Mouse (Mus musculus): ENCODE results near the gene Pla2g4e. TPM values are rescaled to one million over a fixed set of nuclear protein-coding genes. Genes with fewer than 3 reads are reported as not detected.
A peak's percentile ranks its signal among the peaks of the same experiment; 100 is the strongest.

Pla2g4e gene
- polyA plus RNA-seq, 1 experiment: not detected

DNA sequence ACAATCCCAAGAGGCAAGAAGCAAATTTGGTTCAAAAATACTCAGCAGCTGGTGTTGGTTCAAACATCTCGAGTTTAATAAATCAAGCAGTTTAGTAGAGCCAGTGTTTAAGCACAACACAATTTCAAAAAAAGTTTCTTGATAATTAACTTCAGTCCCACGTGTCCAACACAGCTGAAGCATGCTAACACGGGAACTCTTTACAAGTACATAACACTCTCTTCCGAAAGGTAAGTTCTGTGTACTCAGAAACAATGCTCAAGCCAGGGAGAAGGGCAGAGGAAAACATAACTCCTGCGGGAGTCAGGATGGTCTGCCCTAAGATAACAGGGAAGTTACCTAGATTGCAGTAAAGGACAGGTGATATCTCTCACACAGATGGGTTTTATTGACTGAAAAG is 102.8 kb downstream of the Pla2g4e start:
- no peaks in the 10 kb centered on the region for H3K4me1 ChIP-seq (ENCODE audit: control insufficient read depth, insufficient read depth, low read length)
- H3K27me3 ChIP-seq (ENCODE audit: control insufficient read depth, insufficient read depth, low read length, poor library complexity, severe bottlenecking): no peaks in the 10 kb centered on the region
- TF ChIP-seq POLR2A (IDR thresholded peaks at IDR 0.05; ENCODE audit: insufficient read depth, low read length) (no peak), EP300 (IDR thresholded peaks at IDR 0.05; ENCODE audit: insufficient read depth, low read depth, low read length) (no peak), CTCF (IDR thresholded peaks at IDR 0.05; ENCODE audit: low read depth, low read length) (no peak)
- H3K36me3 ChIP-seq (ENCODE audit: control insufficient read depth, insufficient read depth, low read length, poor library complexity, severe bottlenecking): no peaks in the 10 kb centered on the region
- no peak overlapping the region for H3K27ac ChIP-seq (ENCODE audit: insufficient read depth, low read length)
- no peaks in the 10 kb centered on the region for H3K9me3 ChIP-seq (replicated peaks; ENCODE audit: control insufficient read depth, insufficient read depth, low read length, poor library complexity, severe bottlenecking)
- H3K4me3 ChIP-seq (ENCODE audit: low read depth, low read length): no peak overlapping the region
- no peak overlapping the region for H3K9ac ChIP-seq (ENCODE audit: low read depth, poor library complexity, severe bottlenecking)

DNA sequence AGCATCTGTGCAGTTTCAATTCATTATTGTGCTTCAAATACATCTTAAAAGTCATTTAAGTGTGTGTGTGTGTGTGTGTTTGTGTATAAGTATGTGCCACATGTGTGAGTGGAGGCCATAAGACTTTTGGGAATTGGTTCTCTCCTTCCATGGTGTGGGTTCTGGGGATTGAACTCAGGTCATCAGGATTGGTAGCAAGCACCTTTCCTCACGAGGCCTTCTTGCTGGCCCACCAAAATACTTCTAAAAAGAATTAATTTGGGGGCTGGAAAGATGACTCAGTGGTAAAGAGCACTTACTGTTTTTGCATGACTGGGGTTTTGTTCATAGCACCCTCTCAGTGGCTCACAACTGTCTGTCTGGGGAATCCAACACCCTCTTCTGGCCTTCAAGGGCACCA is 103.5 kb downstream of the Pla2g4e start:
- no peaks in the 10 kb centered on the region for H3K27me3 ChIP-seq (ENCODE audit: control insufficient read depth, insufficient read depth, low read length, poor library complexity, severe bottlenecking)
- TF ChIP-seq EP300 (IDR thresholded peaks at IDR 0.05; ENCODE audit: insufficient read depth, low read depth, low read length) (no peak), POLR2A (IDR thresholded peaks at IDR 0.05; ENCODE audit: insufficient read depth, low read length) (no peak), CTCF (IDR thresholded peaks at IDR 0.05; ENCODE audit: low read depth, low read length) (no peak)
- no peaks in the 10 kb centered on the region; the same call in 1 of the 2 replicates for H3K36me3 ChIP-seq (ENCODE audit: control insufficient read depth, insufficient read depth, low read length, poor library complexity, severe bottlenecking)
- H3K4me1 ChIP-seq (ENCODE audit: control insufficient read depth, insufficient read depth, low read length): no peaks in the 10 kb centered on the region
- no peak overlapping the region for H3K9ac ChIP-seq (ENCODE audit: low read depth, poor library complexity, severe bottlenecking)
- no peak overlapping the region for H3K4me3 ChIP-seq (ENCODE audit: low read depth, low read length)
- no peak overlapping the region for H3K27ac ChIP-seq (ENCODE audit: insufficient read depth, low read length)
- H3K9me3 ChIP-seq (replicated peaks; ENCODE audit: control insufficient read depth, insufficient read depth, low read length, poor library complexity, severe bottlenecking): no peaks in the 10 kb centered on the region

DNA sequence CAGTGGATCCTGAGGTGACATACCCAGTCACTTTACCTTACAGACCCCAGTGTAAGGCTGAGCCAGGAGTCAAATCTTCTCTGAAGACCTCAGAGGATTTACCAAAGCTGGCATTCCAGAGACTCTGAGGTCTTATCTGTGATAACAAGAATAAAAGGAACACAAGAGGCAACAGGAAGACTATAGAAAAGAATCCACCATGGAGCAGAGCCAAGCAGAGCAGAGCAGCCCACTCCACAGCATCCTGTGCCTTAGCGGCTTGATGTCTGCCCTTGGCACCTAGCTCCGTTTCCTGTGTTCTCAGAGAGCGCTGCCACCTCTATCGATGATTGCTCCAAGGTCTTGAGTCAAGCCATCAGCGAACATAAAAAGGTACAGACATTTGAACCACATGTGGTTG is 104.8 kb downstream of the Pla2g4e start:
- Histone ChIP-seq H3K27ac (ENCODE audit: insufficient read depth, low read length) (no peak overlapping the region), H3K9me3 (replicated peaks; ENCODE audit: control insufficient read depth, insufficient read depth, low read length, poor library complexity, severe bottlenecking) (no peaks in the 10 kb centered on the region), H3K36me3 (ENCODE audit: control insufficient read depth, insufficient read depth, low read length, poor library complexity, severe bottlenecking) (peaks cover 2% of the 10 kb centered on the region; the same call in 1 of the 2 replicates), H3K4me1 (ENCODE audit: control insufficient read depth, insufficient read depth, low read length) (no peaks in the 10 kb centered on the region), H3K9ac (ENCODE audit: low read depth, poor library complexity, severe bottlenecking) (no peak overlapping the region), H3K27me3 (ENCODE audit: control insufficient read depth, insufficient read depth, low read length, poor library complexity, severe bottlenecking) (no peaks in the 10 kb centered on the region), H3K4me3 (ENCODE audit: low read depth, low read length) (no peak overlapping the region)
- TF ChIP-seq EP300 (IDR thresholded peaks at IDR 0.05; ENCODE audit: insufficient read depth, low read depth, low read length) (no peak), POLR2A (IDR thresholded peaks at IDR 0.05; ENCODE audit: insufficient read depth, low read length) (no peak), CTCF (IDR thresholded peaks at IDR 0.05; ENCODE audit: low read depth, low read length) (no peak)

DNA sequence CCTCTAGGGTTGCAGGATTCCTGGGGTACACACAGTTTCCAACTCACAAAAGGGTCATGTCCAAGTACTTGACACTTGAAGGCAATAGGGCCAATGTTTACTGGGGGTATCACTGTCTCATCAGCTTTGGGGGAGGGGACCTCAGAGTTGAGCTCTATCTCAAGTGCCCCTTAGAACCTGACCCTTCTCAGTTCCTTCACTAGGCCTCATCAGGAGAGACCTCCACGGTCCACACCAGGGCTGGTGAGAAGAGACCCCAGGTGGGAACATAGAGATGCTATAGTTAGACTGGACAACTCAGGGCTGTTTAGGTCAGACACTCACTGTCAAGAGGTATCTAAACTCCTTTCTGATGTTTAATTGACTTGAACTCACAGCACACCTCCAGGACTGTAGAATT is 106.0 kb downstream of the Pla2g4e start:
- Histone ChIP-seq H3K4me1 (ENCODE audit: control insufficient read depth, insufficient read depth, low read length) (no peaks in the 10 kb centered on the region), H3K9me3 (replicated peaks; ENCODE audit: control insufficient read depth, insufficient read depth, low read length, poor library complexity, severe bottlenecking) (no peaks in the 10 kb centered on the region), H3K4me3 (ENCODE audit: low read depth, low read length) (no peak overlapping the region), H3K27ac (ENCODE audit: insufficient read depth, low read length) (no peak overlapping the region), H3K9ac (ENCODE audit: low read depth, poor library complexity, severe bottlenecking) (no peak overlapping the region), H3K36me3 (ENCODE audit: control insufficient read depth, insufficient read depth, low read length, poor library complexity, severe bottlenecking) (peaks cover 2% of the 10 kb centered on the region; the same call in 1 of the 2 replicates), H3K27me3 (ENCODE audit: control insufficient read depth, insufficient read depth, low read length, poor library complexity, severe bottlenecking) (no peaks in the 10 kb centered on the region)
- TF ChIP-seq POLR2A (IDR thresholded peaks at IDR 0.05; ENCODE audit: insufficient read depth, low read length) (no peak), EP300 (IDR thresholded peaks at IDR 0.05; ENCODE audit: insufficient read depth, low read depth, low read length) (no peak), CTCF (IDR thresholded peaks at IDR 0.05; ENCODE audit: low read depth, low read length) (no peak)

DNA sequence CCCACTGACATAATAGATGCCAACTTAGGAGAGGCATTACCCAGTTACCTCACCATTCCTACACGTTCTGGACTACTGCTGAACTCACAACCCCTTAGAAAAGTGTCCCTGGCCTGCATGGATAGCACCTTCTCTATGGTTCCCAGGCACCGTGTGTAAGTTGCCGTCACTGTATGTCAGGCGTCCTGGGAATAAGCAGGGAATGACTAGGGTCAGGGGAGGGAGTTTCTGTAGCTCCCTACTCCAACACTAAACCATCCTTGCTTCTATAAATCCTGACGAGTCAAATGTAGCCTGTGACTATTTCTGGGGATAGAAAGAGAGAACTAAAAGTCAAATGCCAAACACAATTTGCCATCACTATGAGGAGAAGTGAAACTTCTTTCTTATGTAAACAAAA is 107.9 kb downstream of the Pla2g4e start:
- no peaks in the 10 kb centered on the region for H3K27me3 ChIP-seq (ENCODE audit: control insufficient read depth, insufficient read depth, low read length, poor library complexity, severe bottlenecking)
- H3K9ac ChIP-seq (ENCODE audit: low read depth, poor library complexity, severe bottlenecking): no peak overlapping the region
- H3K36me3 ChIP-seq (ENCODE audit: control insufficient read depth, insufficient read depth, low read length, poor library complexity, severe bottlenecking): peaks cover 2% of the 10 kb centered on the region; the same call in 1 of the 2 replicates
- no peak overlapping the region for H3K27ac ChIP-seq (ENCODE audit: insufficient read depth, low read length)
- no peak overlapping the region for H3K4me3 ChIP-seq (ENCODE audit: low read depth, low read length)
- H3K9me3 ChIP-seq (replicated peaks; ENCODE audit: control insufficient read depth, insufficient read depth, low read length, poor library complexity, severe bottlenecking): no peaks in the 10 kb centered on the region
- no peaks in the 10 kb centered on the region for H3K4me1 ChIP-seq (ENCODE audit: control insufficient read depth, insufficient read depth, low read length)
- TF ChIP-seq CTCF (IDR thresholded peaks at IDR 0.05; ENCODE audit: low read depth, low read length) (no peak), POLR2A (IDR thresholded peaks at IDR 0.05; ENCODE audit: insufficient read depth, low read length) (no peak), EP300 (IDR thresholded peaks at IDR 0.05; ENCODE audit: insufficient read depth, low read depth, low read length) (no peak)

DNA sequence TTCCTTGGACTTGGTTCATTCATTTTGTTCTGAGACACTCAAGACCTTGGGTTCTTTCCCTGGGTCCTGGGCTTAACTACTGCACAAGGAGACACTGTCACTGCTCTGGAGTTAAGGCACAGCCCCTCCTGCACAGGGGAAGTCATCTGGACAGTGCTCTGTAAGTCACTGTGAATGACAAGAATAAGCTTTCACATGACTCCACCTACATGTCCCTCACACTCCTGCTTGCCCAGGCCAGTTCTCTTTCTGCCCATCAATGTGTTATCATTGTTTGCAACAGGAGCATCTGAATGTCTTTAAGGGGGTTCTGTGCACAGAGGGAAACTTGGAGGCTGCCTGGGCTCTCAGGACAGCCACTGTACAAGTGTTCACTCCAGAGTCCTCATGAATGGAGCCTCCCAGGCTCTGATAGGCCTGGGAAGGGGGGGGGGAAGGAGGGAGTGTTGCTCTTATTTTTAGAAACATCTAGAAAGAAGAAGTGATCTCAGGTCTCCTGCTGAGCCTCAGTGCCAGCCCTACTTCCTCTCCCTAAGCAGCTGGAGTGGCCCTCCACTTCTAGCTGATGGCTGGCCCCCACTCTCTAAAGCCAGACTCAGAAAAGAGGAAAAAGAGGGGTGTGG is 110.6 kb downstream of the Pla2g4e start:
- Histone ChIP-seq H3K27me3 (ENCODE audit: control insufficient read depth, insufficient read depth, low read length, poor library complexity, severe bottlenecking) (no peaks in the 10 kb centered on the region), H3K9me3 (replicated peaks; ENCODE audit: control insufficient read depth, insufficient read depth, low read length, poor library complexity, severe bottlenecking) (no peaks in the 10 kb centered on the region), H3K4me3 (ENCODE audit: low read depth, low read length) (no peak overlapping the region), H3K36me3 (ENCODE audit: control insufficient read depth, insufficient read depth, low read length, poor library complexity, severe bottlenecking) (peaks cover 2% of the 10 kb centered on the region; the same call in 1 of the 2 replicates), H3K9ac (ENCODE audit: low read depth, poor library complexity, severe bottlenecking) (no peak overlapping the region), H3K27ac (ENCODE audit: insufficient read depth, low read length) (0 out of 2 replicates have a peak overlapping the region, but pooled peaks have one; percentile 21), H3K4me1 (ENCODE audit: control insufficient read depth, insufficient read depth, low read length) (no peaks in the 10 kb centered on the region)
- TF ChIP-seq CTCF (IDR thresholded peaks at IDR 0.05; ENCODE audit: low read depth, low read length) (no peak), EP300 (IDR thresholded peaks at IDR 0.05; ENCODE audit: insufficient read depth, low read depth, low read length) (0 out of 2 replicates have a peak, but pooled peaks have one; percentile 8)

Measured in ES-Bruce4 (cell line).